Mouse (Mus musculus) myocyte (in vitro differentiated cells): ENCODE data around the gene Ring1.

Experiments
- MYOD1 ChIP-seq, 3 experiments: IDR thresholded peaks; one replicate each; pipeline ENCODE4 v1.6.1; 2011; ENCODE audit warnings: control low read depth in 2 of 3, low read depth in 2 of 3, mild to moderate bottlenecking in 2 of 3, moderate library complexity in 1 of 3; ENCODE audit not compliant: insufficient read length in 2 of 3, control insufficient read depth in 1 of 3
- MYOG ChIP-seq, 3 experiments: IDR thresholded peaks; one replicate each; pipeline ENCODE4 v1.6.1; 2011; ENCODE audit warnings: control low read depth in 2 of 3, low read depth in 2 of 3, mild to moderate bottlenecking in 2 of 3; ENCODE audit not compliant: insufficient read length in 2 of 3, control insufficient read depth in 1 of 3, insufficient read depth in 1 of 3
- POLR2A ChIP-seq: IDR thresholded peaks from one replicate; pipeline ENCODE4 v1.6.1; 2011; ENCODE audit warnings: low read depth, mild to moderate bottlenecking, control low read depth, moderate library complexity; ENCODE audit not compliant: insufficient read length
- USF1 ChIP-seq: IDR thresholded peaks from one replicate; pipeline ENCODE4 v1.6.1; 2011; ENCODE audit warnings: low read depth, mild to moderate bottlenecking, control low read depth, moderate library complexity

- no peak for TF ChIP-seq MYOG (IDR thresholded peaks at IDR 0.05; ENCODE audit: control insufficient read depth in 1 of 3, insufficient read depth in 1 of 3, insufficient read length in 2 of 3, low read depth in 2 of 3)
- no peak for TF ChIP-seq USF1
- no peak for TF ChIP-seq POLR2A
- TF ChIP-seq MYOD1 (IDR thresholded peaks at IDR 0.05; ENCODE audit: control insufficient read depth in 1 of 3, insufficient read length in 2 of 3, low read depth in 2 of 3): no peak
Observed at GRCm38 (mm10) chr17:33999341-34000149, 24.9 kb downstream of the Ring1 start.
